ENCODE assay signal across 7 mouse cellular contexts in the genomic region with DNA sequence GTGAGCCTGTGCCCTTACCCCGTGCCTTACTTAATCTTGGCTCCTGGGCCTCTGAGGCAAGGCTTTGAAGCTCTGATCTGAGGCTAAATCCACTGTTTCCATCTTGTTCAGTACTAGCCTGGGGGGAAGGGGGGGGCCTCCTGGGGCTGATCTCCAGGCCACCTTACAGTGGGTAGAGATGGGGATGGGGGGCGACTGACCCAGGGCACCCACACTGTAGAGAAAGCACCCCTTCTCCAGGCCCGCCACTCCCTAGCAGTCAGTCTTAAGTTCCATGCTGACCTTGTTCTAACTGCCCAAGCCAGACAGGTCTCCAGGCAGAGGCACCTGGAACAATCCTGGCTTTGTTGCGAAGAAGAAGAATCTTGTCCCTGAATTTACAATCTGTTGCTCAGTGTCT. TPM values are rescaled to one million over a fixed set of nuclear protein-coding genes. Genes with fewer than 3 reads are reported as not detected.
DNase-seq lines count a peak whose midpoint lies in the region; ATAC-seq and TF ChIP-seq lines count a peak whose summit lies in the region.

No protein-coding gene starts in this region.

- H3K27ac ChIP-seq in lung, postnatal 0 days (ENCODE audit: low read length): peak overlapping the region; percentile 84
- H3K27ac ChIP-seq in hindbrain, embryonic 10.5 days: no peak overlapping the region
- H3K27ac ChIP-seq in liver, embryonic 13.5 days: no peak overlapping the region
- H3K27ac ChIP-seq in stomach, postnatal 0 days (replicated peaks): no peak overlapping the region

- no peak for DNase-seq in lung, postnatal 0 days (ENCODE audit: low spot score)
- no peak for DNase-seq in lung, postnatal 36 days
- DNase-seq in hindbrain, embryonic 10.5 days (ENCODE audit: low spot score): no peak
- no peak for DNase-seq in liver, embryonic 13.5 days
- no peak for DNase-seq in stomach, postnatal 0 days (ENCODE audit: low spot score)
- DNase-seq in left cerebral cortex, adult 9 months (ENCODE audit: low spot score in 2 of 2): no peak
- no peak for DNase-seq in urinary bladder, adult 18-20 months (ENCODE audit: low spot score in 2 of 2)

- no peaks in the 10 kb centered on the region for H3K27me3 ChIP-seq in lung, postnatal 0 days (replicated peaks; ENCODE audit: insufficient read depth, low read length)
- peaks cover 48% of the 10 kb centered on the region for H3K27me3 ChIP-seq in hindbrain, embryonic 10.5 days (ENCODE audit: insufficient read depth, poor library complexity, severe bottlenecking)
- peaks cover 23% of the 10 kb centered on the region for H3K27me3 ChIP-seq in liver, embryonic 13.5 days
- no peaks in the 10 kb centered on the region for H3K27me3 ChIP-seq in stomach, postnatal 0 days (ENCODE audit: control insufficient read depth, insufficient read depth, low read length)

- 35% methylated on average over 4 of the region's 4 CpGs for WGBS in lung, postnatal 0 days
- 36% methylated on average over 4 of the region's 4 CpGs for WGBS in hindbrain, embryonic 10.5 days
- 48% methylated on average over 4 of the region's 4 CpGs for WGBS in liver, embryonic 13.5 days (ENCODE audit: insufficient replicate concordance)
- 46% methylated on average over 4 of the region's 4 CpGs for WGBS in stomach, postnatal 0 days

- H3K4me3 ChIP-seq in lung, postnatal 0 days (ENCODE audit: low read depth, low read length): peak overlapping the region; percentile 34
- peak overlapping the region; percentile 53 for H3K4me3 ChIP-seq in hindbrain, embryonic 10.5 days
- 0 out of 2 replicates have a peak overlapping the region, but pooled peaks have one; percentile 18 for H3K4me3 ChIP-seq in liver, embryonic 13.5 days (replicated peaks)
- peak overlapping the region; percentile 25 for H3K4me3 ChIP-seq in stomach, postnatal 0 days (ENCODE audit: low read depth, low read length)

- peak overlapping the region; percentile 48 for H3K4me2 ChIP-seq in lung, postnatal 0 days (replicated peaks; ENCODE audit: low read depth, low read length)
- H3K4me2 ChIP-seq in liver, embryonic 13.5 days: peak overlapping the region; percentile 50
- no peak overlapping the region; the same call in 1 of the 2 replicates for H3K4me2 ChIP-seq in stomach, postnatal 0 days (replicated peaks; ENCODE audit: low read depth)

- no peaks in the 10 kb centered on the region for H3K4me1 ChIP-seq in lung, postnatal 0 days (ENCODE audit: insufficient read depth, low read depth, low read length)
- peaks cover 14% of the 10 kb centered on the region for H3K4me1 ChIP-seq in hindbrain, embryonic 10.5 days (replicated peaks)
- no peaks in the 10 kb centered on the region for H3K4me1 ChIP-seq in liver, embryonic 13.5 days (replicated peaks)
- H3K4me1 ChIP-seq in stomach, postnatal 0 days (replicated peaks; ENCODE audit: control insufficient read depth, insufficient read depth): no peaks in the 10 kb centered on the region

- peak overlapping the region; percentile 50 for H3K9ac ChIP-seq in lung, postnatal 0 days (replicated peaks; ENCODE audit: low read depth)
- H3K9ac ChIP-seq in liver, embryonic 13.5 days: no peak overlapping the region
- H3K9ac ChIP-seq in stomach, postnatal 0 days (ENCODE audit: low read length): no peak overlapping the region

- ATAC-seq in lung, postnatal 0 days: peak; percentile 18; the same call in 1 of the 2 replicates
- ATAC-seq in liver, embryonic 13.5 days (ENCODE audit: low read depth): no peak
- ATAC-seq in stomach, postnatal 0 days (ENCODE audit: low FRiP score, low TSS enrichment): 0 out of 2 replicates have a peak, but pooled peaks have one; percentile 18

- H3K9me3 ChIP-seq in lung, postnatal 0 days (ENCODE audit: low read length): no peaks in the 10 kb centered on the region
- no peaks in the 10 kb centered on the region for H3K9me3 ChIP-seq in hindbrain, embryonic 10.5 days
- no peaks in the 10 kb centered on the region for H3K9me3 ChIP-seq in liver, embryonic 13.5 days (replicated peaks)
- no peaks in the 10 kb centered on the region for H3K9me3 ChIP-seq in stomach, postnatal 0 days (ENCODE audit: control insufficient read depth, low read length)

- no peak for TF ChIP-seq EP300 in lung, postnatal 0 days (IDR thresholded peaks at IDR 0.05)
- no peak for TF ChIP-seq EP300 in stomach, postnatal 0 days (optimal IDR thresholded peaks at IDR 0.05)

- TF ChIP-seq CTCF in lung, postnatal 0 days (IDR thresholded peaks at IDR 0.05): no peak
- no peak for TF ChIP-seq CTCF in stomach, postnatal 0 days (IDR thresholded peaks at IDR 0.05; ENCODE audit: low read depth)

- no peaks in the 10 kb centered on the region for H3K36me3 ChIP-seq in lung, postnatal 0 days (ENCODE audit: insufficient read depth, low read length)
- H3K36me3 ChIP-seq in hindbrain, embryonic 10.5 days: no peaks in the 10 kb centered on the region
- H3K36me3 ChIP-seq in liver, embryonic 13.5 days: no peaks in the 10 kb centered on the region
- H3K36me3 ChIP-seq in stomach, postnatal 0 days (ENCODE audit: control insufficient read depth, insufficient read depth, low read length): no peaks in the 10 kb centered on the region

RNA-seq across cellular contexts. Expression of gene Slc34a2, which starts 10.7 kb away (rescaled TPM):
- polyA plus RNA-seq in lung, postnatal 0 days (2015; fragmentation: Nextera tagmentation; extraction: Ambion mirVana): 772 and 801 TPM in 2 replicates
- polyA plus RNA-seq in hindbrain, embryonic 10.5 days (2016; fragmentation: Nextera tagmentation; extraction: Ambion mirVana): 0.05 TPM in 1 of 2 replicates, not detected in the other
- 0.03 and 0.06 TPM in 2 replicates for polyA plus RNA-seq in liver, embryonic 13.5 days (2015; fragmentation: Nextera tagmentation; extraction: Ambion mirVana)
- 0.69 and 0.87 TPM in 2 replicates for polyA plus RNA-seq in stomach, postnatal 0 days (2015; fragmentation: Nextera tagmentation; extraction: Ambion mirVana)

Comparison
In these comparisons a context has a peak if more than half of its experiments do, and no peak if none do; other contexts are left out.
1. RNA of gene Slc34a2, which starts 10.7 kb away (polyA plus RNA-seq): 772 to 801 TPM in lung, postnatal 0 days; 0.69 to 0.87 TPM in stomach, postnatal 0 days, 0.03 to 0.06 TPM in liver, embryonic 13.5 days and 0.05 TPM in hindbrain, embryonic 10.5 days; every median in the first group is over 100 times any median in the second.
2. Peak in every context shown above with its lines, with median percentiles within 50 percentile points of each other: H3K4me3 ChIP-seq.